Mouse (Mus musculus) lung, postnatal 0 days (tissue): ENCODE data around the gene Tcf7l2.

Experiments used
- CTCF ChIP-seq: IDR thresholded peaks from 2 replicates; pipeline ENCODE4 v1.5.1; 2016; ENCODE audit warnings: antibody characterized with exemption, mild to moderate bottlenecking
- EP300 ChIP-seq: IDR thresholded peaks from 2 replicates; pipeline ENCODE4 v1.6.1; 2016; ENCODE audit warnings: antibody characterized with exemption, mild to moderate bottlenecking, control low read depth

- TF ChIP-seq EP300 (no peak), CTCF (no peak)
Measured at GRCm38 (mm10) chr19:55804795-55805194, 63.2 kb downstream of the Tcf7l2 start.
